Mouse (Mus musculus) neural tube, embryonic 14.5 days (tissue): ENCODE results near the gene Banf2. TPM values are rescaled to one million over a fixed set of nuclear protein-coding genes. Genes with fewer than 3 reads are reported as not detected.

Experiments used
- ATAC-seq: fragments of 200-750 bp; cut with Nextera tagmentation; 2 replicates; pipeline ENCODE4 v1.8.0; 2017; ENCODE audit warnings: low read depth, mild to moderate bottlenecking, moderate TSS enrichment, moderate library complexity
- H3K27ac ChIP-seq: fragments of 300-500 bp; sonication (generic); 2 replicates; pipeline ENCODE4 v1.5.1; 2014; ENCODE audit warnings: low read depth, mild to moderate bottlenecking, control low read depth, low read length, moderate library complexity, mixed read lengths
- H3K27me3 ChIP-seq: fragments of 300-500 bp; sonication (generic); 2 replicates; pipeline ENCODE4 v1.6.1; 2014; ENCODE audit warnings: low read length; ENCODE audit not compliant: control insufficient read depth, insufficient read depth
- H3K36me3 ChIP-seq: fragments of 300-500 bp; sonication (generic); 2 replicates; pipeline ENCODE4 v1.6.1; 2014; ENCODE audit warnings: low read length, mixed read lengths; ENCODE audit not compliant: control insufficient read depth, insufficient read depth
- H3K4me1 ChIP-seq: fragments of 300-500 bp; sonication (generic); 2 replicates; pipeline ENCODE4 v1.6.1; 2014; ENCODE audit warnings: low read length; ENCODE audit not compliant: control insufficient read depth, insufficient read depth
- H3K4me2 ChIP-seq: fragments of 300-500 bp; sonication (generic); 2 replicates; pipeline ENCODE4 v1.6.1; 2014; ENCODE audit warnings: mild to moderate bottlenecking, low read depth, low read length, control low read depth
- H3K4me3 ChIP-seq: fragments of 300-500 bp; sonication (generic); 2 replicates; pipeline ENCODE4 v1.5.1; 2014; ENCODE audit warnings: low read depth, low read length, control low read depth, mixed read lengths
- H3K9ac ChIP-seq: fragments of 300-500 bp; sonication (generic); replicated peaks from 2 replicates; pipeline ENCODE4 v1.6.1; 2014; ENCODE audit warnings: low read depth, mild to moderate bottlenecking, control low read depth, low read length, mixed read lengths
- H3K9me3 ChIP-seq: fragments of 300-500 bp; sonication (generic); 2 replicates; pipeline ENCODE4 v1.6.1; 2016; ENCODE audit warnings: low read length; ENCODE audit not compliant: control insufficient read depth
- WGBS: fragments of 180-500 bp; shearing (Covaris S2); extraction: QIAGEN DNeasy Blood & Tissue Kit; methylation state at CpG from one replicate; pipeline ENCODE4 v1.1.7; 2014; 5-methylcytosine and 5-hydroxymethylcytosine counted together
- polyA plus RNA-seq: library from polyadenylated mRNA; unstranded; fragments of >200 nt; fragmentation: Nextera tagmentation; extraction: Ambion mirVana; gene quantifications from 2 replicates; pipeline ENCODE4 v1.2.1, GENCODE M21; 2014

Gene Banf2
- polyA plus RNA-seq, 1 experiment from 2014 or later, result not detected

DNA sequence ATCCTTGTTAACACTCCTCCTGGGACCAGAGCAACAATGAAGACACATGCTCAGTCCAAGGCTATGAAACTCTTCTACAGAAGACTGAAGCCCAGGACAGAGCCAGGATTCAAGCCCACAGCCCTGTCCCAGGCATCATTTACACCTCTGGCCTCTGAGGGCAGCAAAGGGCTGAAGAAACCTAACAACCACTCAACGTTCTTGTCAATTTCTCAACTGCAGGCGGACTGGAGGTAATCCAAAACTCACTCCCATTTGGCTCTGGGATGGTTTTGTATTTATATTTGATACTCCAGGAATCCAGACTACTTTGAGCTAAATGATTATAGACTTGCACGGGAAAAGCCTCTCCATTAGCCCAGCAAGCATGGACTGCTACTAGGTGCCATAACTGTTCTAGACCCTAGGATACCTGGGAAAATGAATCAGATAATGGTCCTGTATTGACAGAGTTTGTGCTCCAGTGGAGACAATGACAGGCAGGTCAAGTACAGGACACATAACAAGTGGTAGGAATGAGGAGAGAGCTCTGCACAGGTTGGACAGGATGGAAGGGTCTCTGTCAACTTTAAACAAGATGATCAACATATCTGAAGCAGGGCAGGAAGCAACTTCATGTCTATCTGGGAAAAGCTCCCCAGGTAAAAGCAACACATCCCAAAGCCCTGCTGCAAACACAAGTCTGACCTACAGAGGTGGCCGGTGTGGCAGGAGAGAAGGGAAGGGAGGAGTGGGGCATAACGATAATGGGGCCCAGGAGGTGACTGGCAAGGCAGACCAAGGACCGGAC is 27.5 kb upstream of the Banf2 start:
- 82% methylated on average over 6 of the region's 6 CpGs for WGBS
- ATAC-seq, result no peak
- Histone ChIP-seq H3K4me2 (no peak overlapping the region), H3K36me3 (no peaks in the 10 kb centered on the region), H3K27me3 (no peaks in the 10 kb centered on the region), H3K4me3 (no peak overlapping the region), H3K9ac (no peak overlapping the region), H3K27ac (no peak overlapping the region), H3K4me1 (no peaks in the 10 kb centered on the region), H3K9me3 (no peaks in the 10 kb centered on the region)

- 73% methylated on average over 6 of the region's 6 CpGs for WGBS
- no peak overlapping the region for H3K4me3 ChIP-seq
- no peaks in the 10 kb centered on the region for H3K9me3 ChIP-seq
- H3K27ac ChIP-seq, result no peak overlapping the region
- ATAC-seq, result no peak
- H3K4me1 ChIP-seq, result no peaks in the 10 kb centered on the region
- no peak overlapping the region for H3K4me2 ChIP-seq
- H3K27me3 ChIP-seq, result no peaks in the 10 kb centered on the region
- no peaks in the 10 kb centered on the region for H3K36me3 ChIP-seq
- no peak overlapping the region for H3K9ac ChIP-seq
These were observed 26.2 kb upstream of the Banf2 start for GRCm38 (mm10) chr2:144006686-144007085.

DNA sequence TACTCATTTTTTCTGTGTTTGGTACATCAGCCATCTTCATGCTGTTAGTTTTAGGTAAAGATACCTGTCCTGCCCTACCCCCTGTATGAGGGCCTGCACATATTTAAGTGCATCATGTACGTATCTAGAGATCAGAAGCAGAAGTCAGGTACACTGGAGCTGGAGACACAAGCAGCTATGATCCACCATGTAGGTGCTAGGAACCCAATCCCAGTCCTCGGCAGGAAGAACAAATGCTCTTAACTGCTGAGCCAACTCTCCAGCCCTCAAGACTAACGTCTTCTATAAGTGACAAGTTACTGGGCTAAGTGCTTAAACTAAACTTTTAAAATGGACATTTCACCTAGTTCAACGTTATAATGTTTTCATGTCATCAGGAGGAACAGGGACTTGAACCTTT is 25.6 kb upstream of the Banf2 start:
- no peaks in the 10 kb centered on the region for H3K36me3 ChIP-seq
- WGBS, result 90% methylated on average over 4 of the region's 4 CpGs

GRCm38 (mm10) chr2:144009081-144009480 is 23.8 kb upstream of the Banf2 start:
- ATAC-seq, result no peak
- Histone ChIP-seq H3K9me3 (no peaks in the 10 kb centered on the region), H3K4me1 (no peaks in the 10 kb centered on the region), H3K27ac (no peak overlapping the region), H3K4me2 (peak overlapping the region; percentile 54), H3K36me3 (no peaks in the 10 kb centered on the region), H3K9ac (no peak overlapping the region), H3K4me3 (0 out of 2 replicates have a peak overlapping the region, but pooled peaks have one; percentile 86), H3K27me3 (no peaks in the 10 kb centered on the region)
- WGBS, result 75% methylated on average over 1 of the region's 1 CpGs

More for the DNA sequence above, 25.6 kb upstream of the Banf2 start:
- no peak overlapping the region for H3K4me2 ChIP-seq
- no peak for ATAC-seq
- H3K4me3 ChIP-seq, result no peak overlapping the region
- H3K9me3 ChIP-seq, result no peaks in the 10 kb centered on the region
- H3K27me3 ChIP-seq, result no peaks in the 10 kb centered on the region
- no peak overlapping the region for H3K27ac ChIP-seq
- H3K9ac ChIP-seq, result no peak overlapping the region
- no peaks in the 10 kb centered on the region for H3K4me1 ChIP-seq

GRCm38 (mm10) chr2:144009551-144010281 is 23.1 kb upstream of the Banf2 start:
- Histone ChIP-seq H3K36me3 (no peaks in the 10 kb centered on the region), H3K4me1 (no peaks in the 10 kb centered on the region), H3K4me3 (peak overlapping the region; percentile 86), H3K27ac (peak overlapping the region; percentile 85), H3K9me3 (no peaks in the 10 kb centered on the region), H3K9ac (peak overlapping the region; percentile 76), H3K4me2 (peak overlapping the region; percentile 54), H3K27me3 (no peaks in the 10 kb centered on the region)
- WGBS, result 4% methylated on average over 29 of the region's 30 CpGs
- ATAC-seq, result 0 out of 2 replicates have a peak, but pooled peaks have one; percentile 0

- H3K4me3 ChIP-seq, result peak overlapping the region; percentile 86
- H3K4me2 ChIP-seq, result peak overlapping the region; percentile 54
- no peaks in the 10 kb centered on the region for H3K9me3 ChIP-seq
- under 1% methylated on average over 51 of the region's 107 CpGs for WGBS
- H3K36me3 ChIP-seq, result no peaks in the 10 kb centered on the region
- H3K27me3 ChIP-seq, result no peaks in the 10 kb centered on the region
- peak; percentile 50 for ATAC-seq
- peak overlapping the region; percentile 76 for H3K9ac ChIP-seq
- H3K27ac ChIP-seq, result peak overlapping the region; percentile 85
- no peaks in the 10 kb centered on the region for H3K4me1 ChIP-seq
These were observed 22.4 kb upstream of the Banf2 start for GRCm38 (mm10) chr2:144010282-144011044.

DNA sequence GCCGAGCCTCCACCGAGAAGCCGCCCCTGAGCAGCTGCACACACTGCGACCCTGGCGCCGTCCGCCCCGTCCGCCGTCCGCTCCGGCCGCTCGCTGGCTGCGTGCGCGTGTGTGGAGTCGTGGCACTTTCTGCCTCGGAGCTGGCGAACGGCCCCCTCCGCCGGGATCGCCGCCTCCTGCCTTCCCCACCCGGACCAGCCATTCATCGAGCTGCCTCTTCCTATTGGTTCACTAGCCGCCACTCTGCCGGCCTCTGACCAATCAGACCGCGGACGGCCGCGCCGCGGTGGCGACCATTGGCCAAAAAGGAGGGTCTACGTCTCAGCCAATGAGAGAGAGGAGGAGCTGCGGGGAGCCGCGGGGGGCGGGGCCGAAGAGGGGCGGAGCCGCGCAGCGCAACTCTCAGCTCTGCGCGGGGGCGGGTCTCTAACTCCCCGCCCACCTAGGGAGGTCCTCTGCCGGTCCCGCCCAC is 21.7 kb upstream of the Banf2 start, which contains the start of gene Rrbp1:
Gene Rrbp1, minus strand, starts transcription at position 184 of the 472 bp plus-strand sequence.
- no peaks in the 10 kb centered on the region for H3K4me1 ChIP-seq
- H3K27me3 ChIP-seq, result no peaks in the 10 kb centered on the region
- WGBS, result under 1% methylated on average over 36 of the region's 53 CpGs
- peak within 1 kb of the TSS; percentile 76 for H3K9ac ChIP-seq
- peak; percentile 99 for ATAC-seq
- peak within 1 kb of the TSS; percentile 85 for H3K27ac ChIP-seq
- peak within 1 kb of the TSS; percentile 54 for H3K4me2 ChIP-seq
- peak within 1 kb of the TSS; percentile 86 for H3K4me3 ChIP-seq
- no peaks in the 10 kb centered on the region for H3K9me3 ChIP-seq
- H3K36me3 ChIP-seq, result no peaks in the 10 kb centered on the region

- Histone ChIP-seq H3K36me3 (no peaks in the 10 kb centered on the region), H3K9me3 (no peaks in the 10 kb centered on the region), H3K27ac (no peak overlapping the region), H3K4me3 (no peak overlapping the region), H3K4me1 (no peaks in the 10 kb centered on the region), H3K27me3 (no peaks in the 10 kb centered on the region), H3K4me2 (no peak overlapping the region), H3K9ac (no peak overlapping the region)
- 87% methylated on average over 11 of the region's 11 CpGs for WGBS
- no peak for ATAC-seq
These were observed 18.8 kb upstream of the Banf2 start for GRCm38 (mm10) chr2:144014051-144014450.
